Mouse (Mus musculus) macrophage (primary cell): ENCODE measurements around the gene P2rx5. TPM values are rescaled to one million over a fixed set of nuclear protein-coding genes. Genes with fewer than 3 reads are reported as not detected.
A peak's percentile ranks its signal among the peaks of the same experiment; 100 is the strongest.

Experiments used
- H3K27ac ChIP-seq: fragments of 350-480 bp; formaldehyde crosslinking; 2 replicates; pipeline ENCODE4 v1.9.0; 2021
- H3K36me3 ChIP-seq: fragments of 350-480 bp; formaldehyde crosslinking; 2 replicates; pipeline ENCODE4 v1.9.0; 2021; ENCODE audit errors: inconsistent target
- H3K4me3 ChIP-seq: fragments of 350-480 bp; formaldehyde crosslinking; 2 replicates; pipeline ENCODE4 v1.9.0; 2021; ENCODE audit errors: inconsistent target
- H3K79me2 ChIP-seq: fragments of 350-480 bp; formaldehyde crosslinking; 2 replicates; pipeline ENCODE4 v1.9.0; 2021; ENCODE audit errors: inconsistent target
- WGBS: methylation state at CpG from one replicate; pipeline ENCODE4 v1.1.7; 2026; ENCODE audit warnings: inconsistent platforms; ENCODE audit not compliant: missing documents; 5-methylcytosine and 5-hydroxymethylcytosine counted together
- polyA plus RNA-seq: library from polyadenylated mRNA; stranded (reverse); fragments of 250-400 nt; gene quantifications from 3 replicates; pipeline ENCODE4 v1.2.4, GENCODE M21; 2018; ENCODE audit warnings: inconsistent platforms

P2rx5 gene
- polyA plus RNA-seq, 1 experiment from 2014 or later: 0.42 TPM

DNA sequence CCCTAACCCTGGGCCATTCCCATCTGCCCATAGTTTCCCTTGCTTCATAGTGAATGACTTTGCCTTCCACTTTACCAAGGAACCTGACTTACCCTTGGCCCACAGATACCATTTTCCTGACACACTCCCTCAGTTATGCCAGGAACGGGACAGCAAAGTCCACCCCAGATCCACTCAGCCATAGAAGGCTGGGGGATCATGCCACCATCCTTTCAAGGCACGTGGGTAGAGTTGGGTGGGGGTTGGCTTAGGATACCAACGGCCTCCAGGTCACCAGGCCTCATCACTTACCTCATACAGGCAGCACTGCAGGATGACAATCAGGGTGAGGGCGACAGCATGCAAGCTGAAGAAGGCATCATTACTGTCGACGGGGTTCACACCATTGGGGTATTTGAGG is 27.0 kb downstream of the P2rx5 start:
- 97% methylated on average over 6 of the region's 6 CpGs for WGBS
- peaks cover 79% of the 10 kb centered on the region for H3K36me3 ChIP-seq

DNA sequence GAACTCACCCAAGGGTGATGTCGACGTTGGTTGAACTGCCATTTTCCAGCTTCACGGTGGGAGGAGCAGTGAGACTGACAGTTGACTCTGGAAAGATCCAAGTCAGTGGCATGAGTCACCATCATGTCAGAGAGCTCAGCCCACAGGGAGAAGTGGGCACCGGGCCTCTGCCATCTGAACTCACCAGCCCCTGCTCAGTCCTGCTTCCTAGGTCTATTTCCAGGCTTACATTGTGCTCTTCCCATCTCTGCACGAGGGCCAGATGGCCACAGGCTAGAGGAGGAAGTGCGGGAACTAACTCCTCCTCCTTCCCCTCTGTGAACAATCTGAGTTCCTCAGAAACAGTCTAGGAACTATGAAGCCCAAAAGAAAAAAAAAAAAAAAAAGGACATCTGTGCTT is 32.8 kb downstream of the P2rx5 start:
- Histone ChIP-seq H3K36me3 (peaks cover 45% of the 10 kb centered on the region), H3K27ac (peak overlapping the region; percentile 42), H3K4me3 (no peak overlapping the region), H3K79me2 (peaks cover 28% of the 10 kb centered on the region)
- WGBS: 23% methylated on average over 6 of the region's 6 CpGs

More for the DNA sequence above, 27.0 kb downstream of the P2rx5 start:
- Histone ChIP-seq H3K4me3 (no peak overlapping the region), H3K79me2 (no peaks in the 10 kb centered on the region), H3K27ac (no peak overlapping the region)

DNA sequence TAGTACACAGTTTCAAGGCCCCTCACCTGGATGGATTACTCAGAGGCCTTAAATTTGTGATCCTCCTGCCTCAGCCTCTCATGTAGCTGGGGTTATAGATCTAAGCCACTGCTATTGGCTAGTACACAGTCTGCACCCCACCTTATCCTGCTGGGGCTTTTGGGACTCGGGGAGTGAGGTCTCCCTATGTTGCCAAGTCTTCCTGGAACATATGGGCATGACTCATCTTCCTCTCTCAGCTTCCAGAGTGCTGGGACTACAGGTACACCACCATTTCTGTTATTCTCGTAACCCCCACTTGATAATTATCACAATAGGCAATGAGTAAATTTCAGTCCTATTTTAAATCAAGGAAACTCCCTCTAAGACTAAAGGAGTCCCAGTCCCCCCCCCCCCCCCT is 34.2 kb downstream of the P2rx5 start:
- Histone ChIP-seq H3K79me2 (peaks cover 36% of the 10 kb centered on the region), H3K4me3 (no peak overlapping the region), H3K36me3 (peaks cover 31% of the 10 kb centered on the region), H3K27ac (no peak overlapping the region)
- WGBS: 82% methylated on average over 2 of the region's 2 CpGs

DNA sequence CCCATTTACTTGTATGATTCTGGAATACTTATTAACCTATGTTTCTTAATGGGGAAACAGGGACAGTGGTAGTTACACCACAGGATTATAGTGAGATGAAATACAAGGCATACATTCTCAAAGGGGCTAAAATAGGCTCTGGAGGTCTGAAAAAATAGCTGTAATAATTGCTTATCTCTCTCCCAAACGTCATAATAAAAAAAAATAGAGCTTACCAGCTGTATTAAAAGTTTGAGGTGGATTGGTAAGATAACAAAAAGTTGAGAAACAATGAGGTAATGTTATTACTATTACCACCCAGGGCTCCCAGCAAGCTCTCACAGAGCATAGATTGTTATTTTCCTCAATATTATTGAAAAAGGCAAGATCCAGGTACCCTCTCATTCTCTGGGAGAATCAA is 38.0 kb downstream of the P2rx5 start:
- Histone ChIP-seq H3K79me2 (peaks cover 36% of the 10 kb centered on the region), H3K36me3 (no peaks in the 10 kb centered on the region; the same call in 1 of the 2 replicates), H3K4me3 (peak overlapping the region; percentile 94), H3K27ac (peak overlapping the region; percentile 81)
- 22% methylated on average over 1 of the region's 1 CpGs for WGBS

DNA sequence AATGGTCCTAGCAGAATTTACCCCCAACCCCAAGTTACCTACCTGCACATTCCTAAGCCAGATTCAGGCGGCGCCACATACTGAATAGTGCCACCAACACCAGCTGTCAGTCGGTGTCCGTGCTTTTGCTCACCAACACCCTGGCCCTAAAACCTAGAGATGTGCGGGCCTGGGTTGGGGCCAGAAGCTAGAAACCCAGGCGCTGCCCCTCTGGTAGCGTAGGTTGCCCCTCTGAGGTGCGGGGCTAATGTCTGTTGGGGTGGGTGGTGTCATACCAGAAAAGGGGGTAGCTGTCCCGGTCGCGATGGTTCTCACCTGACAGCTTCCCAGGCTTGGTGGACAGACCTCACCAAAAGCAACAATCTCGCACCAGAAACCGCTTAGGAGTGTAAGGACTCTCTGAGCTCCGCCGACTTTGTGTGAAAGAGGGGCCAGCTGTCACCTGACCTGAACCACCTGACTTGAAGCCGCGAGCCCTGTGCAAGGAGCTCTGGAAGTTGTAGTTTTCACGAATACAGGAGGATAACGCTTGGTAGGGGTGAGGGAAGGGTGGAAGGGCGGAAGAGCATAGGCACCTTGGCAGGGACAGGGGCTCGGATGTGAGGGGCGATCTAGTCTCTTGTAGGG is 38.5 kb downstream of the P2rx5 start, which contains the start of gene Ctns:
Ctns (minus strand) TSS at position 440 of the 627 bp plus-strand sequence.
- no peaks in the 10 kb centered on the region; the same call in 1 of the 2 replicates for H3K36me3 ChIP-seq
- H3K27ac ChIP-seq: peak within 1 kb of the TSS; percentile 81
- WGBS: 1% methylated on average over 22 of the region's 22 CpGs
- peaks cover 36% of the 10 kb centered on the region for H3K79me2 ChIP-seq
- H3K4me3 ChIP-seq: peak within 1 kb of the TSS; percentile 94

DNA sequence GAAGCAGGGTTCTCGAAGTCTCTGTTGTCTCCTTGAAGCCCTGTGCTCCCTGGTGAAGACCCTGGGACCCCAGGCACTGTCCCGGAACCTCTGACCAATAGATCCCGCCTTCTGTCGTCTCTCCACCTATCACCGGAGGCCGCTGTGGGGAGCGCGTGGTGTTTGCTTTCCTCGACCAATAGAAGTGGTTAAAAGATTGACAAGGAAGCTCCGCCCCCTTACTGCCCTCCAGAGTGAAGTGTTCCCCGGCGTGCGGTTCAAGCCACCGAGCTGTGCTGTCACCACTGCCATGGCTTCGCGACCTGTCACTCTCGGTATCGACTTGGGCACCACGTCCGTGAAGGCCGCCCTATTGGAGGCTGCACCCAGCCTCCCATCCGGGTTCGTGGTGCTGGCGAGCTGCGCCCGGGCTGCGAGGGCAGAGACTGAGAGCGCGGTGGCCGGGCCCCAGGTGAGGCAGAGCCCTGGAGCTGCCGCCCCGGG is 39.0 kb downstream of the P2rx5 start, which contains the start of gene Shpk:
Shpk (plus strand) TSS at position 231 of the 483 bp plus-strand sequence.
- H3K27ac ChIP-seq: peak within 1 kb of the TSS; percentile 81

DNA sequence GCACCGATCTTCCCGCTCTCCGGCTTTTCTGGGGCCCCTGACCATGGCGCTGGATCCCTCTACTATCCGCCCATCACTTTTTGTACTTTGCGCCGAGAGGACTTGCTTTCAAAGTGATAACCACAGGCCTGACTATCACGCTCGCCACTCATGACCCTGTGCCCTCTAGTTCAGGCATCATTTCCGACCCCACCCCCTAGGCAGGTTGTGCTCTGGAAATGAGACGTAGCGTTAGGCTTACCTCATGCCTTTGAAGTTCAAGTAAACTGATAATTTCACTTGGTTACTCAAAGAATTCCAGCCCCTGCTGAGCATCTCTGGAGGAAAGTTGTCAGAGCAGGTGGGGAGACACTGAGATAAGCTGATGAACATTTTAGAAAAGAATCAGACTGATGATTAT is 39.7 kb downstream of the P2rx5 start:
- H3K27ac ChIP-seq: no peak overlapping the region
- WGBS: 4% methylated on average over 12 of the region's 12 CpGs
- H3K4me3 ChIP-seq: peak overlapping the region; percentile 94
- H3K79me2 ChIP-seq: peaks cover 36% of the 10 kb centered on the region
- no peaks in the 10 kb centered on the region; the same call in 1 of the 2 replicates for H3K36me3 ChIP-seq

More for the DNA sequence above, 39.0 kb downstream of the P2rx5 start, which contains the start of gene Shpk:
- under 1% methylated on average over 29 of the region's 32 CpGs for WGBS
- Histone ChIP-seq H3K79me2 (peaks cover 36% of the 10 kb centered on the region), H3K4me3 (peak within 1 kb of the TSS; percentile 94), H3K36me3 (no peaks in the 10 kb centered on the region; the same call in 1 of the 2 replicates)

DNA sequence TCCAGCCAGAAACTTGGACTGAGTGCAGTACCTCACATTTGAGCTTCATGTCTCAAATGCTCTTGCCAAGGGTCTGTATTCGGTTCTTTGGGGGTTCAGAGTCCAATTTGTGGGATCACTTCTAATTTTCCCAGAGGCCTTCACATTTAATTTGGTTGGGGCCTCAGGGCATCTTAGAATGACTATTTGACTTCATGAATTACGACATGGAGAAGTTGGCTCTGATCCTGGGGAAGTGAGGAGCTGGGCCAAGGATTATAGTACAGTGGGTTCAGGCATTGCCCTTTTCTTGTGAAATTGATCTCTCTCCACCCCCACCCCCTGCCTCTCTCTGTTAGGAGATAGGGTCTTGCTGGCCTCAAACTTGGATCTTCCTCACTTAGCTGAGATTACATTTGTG is 40.8 kb downstream of the P2rx5 start:
- Histone ChIP-seq H3K4me3 (no peak overlapping the region), H3K27ac (no peak overlapping the region), H3K79me2 (peaks cover 26% of the 10 kb centered on the region), H3K36me3 (no peaks in the 10 kb centered on the region; the same call in 1 of the 2 replicates)
- 82% methylated on average over 2 of the region's 2 CpGs for WGBS

DNA sequence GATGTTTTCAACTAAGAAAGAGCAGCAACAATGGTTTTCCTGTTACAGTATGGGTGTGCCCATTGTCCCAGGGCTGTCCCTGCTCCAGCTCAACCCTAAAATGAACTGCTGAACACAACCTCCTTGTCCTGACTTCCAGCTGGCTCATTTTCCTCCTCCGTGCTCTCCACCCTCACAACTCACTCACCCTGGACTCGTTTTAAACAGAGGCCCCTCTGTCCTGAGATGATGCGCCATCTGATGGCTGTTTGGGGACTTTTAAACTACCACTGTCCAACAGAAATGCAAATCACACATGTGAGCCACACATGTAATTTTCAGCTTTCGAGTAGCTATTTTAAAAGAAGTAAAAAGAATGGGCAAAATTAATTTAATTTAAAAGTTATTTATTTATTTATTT is 41.4 kb downstream of the P2rx5 start:
- H3K4me3 ChIP-seq: no peak overlapping the region
- 62% methylated on average over 4 of the region's 4 CpGs for WGBS
- H3K27ac ChIP-seq: no peak overlapping the region
- no peaks in the 10 kb centered on the region for H3K36me3 ChIP-seq
- H3K79me2 ChIP-seq: peaks cover 22% of the 10 kb centered on the region

DNA sequence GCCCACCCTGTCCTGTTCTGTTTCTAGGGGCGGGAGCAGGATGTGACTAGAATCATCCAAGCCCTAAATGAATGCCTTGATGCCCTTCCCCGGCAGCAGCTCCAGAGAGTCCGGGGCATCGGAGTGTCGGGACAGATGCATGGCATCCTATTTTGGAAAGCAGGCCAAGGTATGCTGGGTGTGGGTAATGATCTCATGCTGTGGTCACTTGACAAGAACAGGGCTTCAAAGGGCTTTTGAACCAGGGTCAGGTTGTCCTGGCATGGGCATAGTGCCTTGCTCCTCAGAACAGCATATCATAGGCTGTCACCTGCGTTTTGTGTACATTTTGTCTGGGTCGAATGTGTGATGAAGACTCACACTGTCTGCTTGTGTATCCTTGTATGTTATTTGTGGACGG is 43.7 kb downstream of the P2rx5 start:
- Histone ChIP-seq H3K36me3 (no peaks in the 10 kb centered on the region), H3K79me2 (no peaks in the 10 kb centered on the region), H3K4me3 (no peak overlapping the region), H3K27ac (no peak overlapping the region)
- 93% methylated on average over 8 of the region's 8 CpGs for WGBS

DNA sequence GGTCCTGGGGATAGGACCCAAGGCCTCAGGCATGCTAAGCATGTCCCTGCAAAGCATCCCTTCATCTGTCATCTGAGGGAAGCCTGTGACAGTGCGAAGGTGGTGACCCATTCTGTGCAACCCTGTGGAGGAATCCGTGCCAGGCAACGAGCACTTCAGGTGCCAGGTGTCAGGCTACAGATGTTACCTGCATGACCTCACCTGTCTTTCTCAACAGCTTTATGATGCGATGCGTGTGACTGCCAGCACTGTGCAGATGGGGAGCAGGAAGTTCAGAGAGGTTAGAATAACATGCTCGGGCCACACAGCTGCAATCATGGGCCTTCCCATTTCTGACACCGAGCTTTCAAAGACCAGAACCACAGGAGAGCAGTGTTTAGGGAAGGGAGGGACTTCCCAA is 45.0 kb downstream of the P2rx5 start:
- no peak overlapping the region for H3K27ac ChIP-seq
- no peaks in the 10 kb centered on the region for H3K79me2 ChIP-seq
- H3K36me3 ChIP-seq: no peaks in the 10 kb centered on the region
- H3K4me3 ChIP-seq: no peak overlapping the region
- WGBS: 87% methylated on average over 7 of the region's 7 CpGs

DNA sequence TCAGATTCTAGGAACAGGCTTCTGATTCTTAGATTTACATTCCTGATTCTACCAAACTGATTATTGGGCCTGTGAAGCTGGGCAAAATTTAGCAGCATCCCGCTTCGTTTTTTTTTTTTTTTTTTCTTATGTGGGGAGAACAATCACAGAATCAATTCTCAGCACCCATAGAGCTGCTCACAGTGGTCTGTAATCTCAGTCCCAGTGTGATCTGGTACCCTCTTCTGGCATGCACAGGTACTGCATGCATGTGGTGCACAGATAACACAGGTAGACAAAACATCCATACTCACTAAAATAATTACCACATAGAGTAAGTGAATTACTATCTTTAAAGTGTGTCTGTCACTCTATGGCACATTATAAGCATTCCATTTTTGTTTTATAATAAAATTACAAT is 47.4 kb downstream of the P2rx5 start:
- WGBS: no CpG with 5 or more reads among the region's 2 CpGs
- no peak overlapping the region for H3K4me3 ChIP-seq
- no peaks in the 10 kb centered on the region for H3K79me2 ChIP-seq
- no peak overlapping the region for H3K27ac ChIP-seq
- no peaks in the 10 kb centered on the region for H3K36me3 ChIP-seq

DNA sequence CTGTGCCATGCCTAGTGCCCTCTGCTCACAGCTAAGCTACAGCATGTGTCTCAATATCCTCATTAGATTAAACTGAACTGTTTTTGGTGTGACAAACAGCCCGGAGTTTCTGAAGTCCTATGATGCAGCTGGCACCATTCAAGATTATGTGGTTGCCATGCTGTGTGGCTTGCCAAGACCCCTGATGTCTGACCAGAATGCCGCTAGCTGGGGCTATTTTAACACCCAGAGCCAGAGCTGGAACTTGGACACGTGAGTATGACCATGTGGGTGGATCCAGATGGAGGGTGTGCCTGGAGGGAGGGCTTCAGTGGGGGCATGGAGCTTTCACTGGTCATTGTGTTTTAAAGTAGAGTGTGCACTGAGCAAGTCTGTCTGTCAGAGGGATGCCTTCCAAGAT is 53.7 kb downstream of the P2rx5 start:
- Histone ChIP-seq H3K36me3 (no peaks in the 10 kb centered on the region), H3K4me3 (no peak overlapping the region), H3K27ac (no peak overlapping the region), H3K79me2 (no peaks in the 10 kb centered on the region)
- 91% methylated on average over 3 of the region's 3 CpGs for WGBS

DNA sequence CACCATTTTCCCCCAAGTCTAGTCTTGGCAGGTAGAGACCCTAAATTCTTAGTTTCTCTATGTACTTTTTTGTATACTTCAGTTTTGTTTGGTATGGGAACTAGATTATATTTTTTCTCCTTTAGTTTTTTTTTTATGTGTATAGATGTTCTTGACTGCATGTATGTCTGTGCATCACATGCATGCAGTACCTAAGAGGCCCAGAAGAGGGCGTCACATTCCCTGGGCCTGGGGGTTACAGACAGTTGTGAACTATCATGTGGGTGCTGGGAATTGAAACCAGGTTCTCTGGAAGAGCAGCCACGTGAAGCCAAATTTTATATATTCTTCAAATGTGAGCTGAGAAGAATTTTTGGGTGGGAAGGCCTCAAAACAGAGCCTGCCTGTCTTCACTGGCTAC is 59.5 kb downstream of the P2rx5 start:
- Histone ChIP-seq H3K4me3 (no peak overlapping the region), H3K36me3 (no peaks in the 10 kb centered on the region), H3K27ac (no peak overlapping the region), H3K79me2 (no peaks in the 10 kb centered on the region)
- WGBS: 88% methylated on average over 2 of the region's 2 CpGs

DNA sequence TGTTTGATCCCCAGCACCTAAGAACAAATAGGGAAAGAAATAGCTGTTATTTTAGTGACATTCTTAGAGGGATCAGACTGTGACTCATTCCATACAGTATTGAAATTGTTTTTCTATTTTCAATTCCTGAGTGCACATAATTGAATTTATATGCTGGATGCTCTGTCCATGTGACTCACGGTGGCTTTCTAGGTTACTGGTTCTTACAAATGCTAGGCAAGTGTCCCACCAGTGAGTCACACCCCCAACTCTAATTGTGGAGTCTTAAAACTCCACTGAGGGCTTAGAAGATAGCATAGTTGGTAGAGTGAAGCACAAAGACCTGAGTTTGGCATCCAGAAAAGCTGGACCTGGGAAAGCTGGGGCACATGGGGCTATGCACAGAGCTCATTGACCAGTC is 60.4 kb downstream of the P2rx5 start:
- H3K4me3 ChIP-seq: no peak overlapping the region
- no peaks in the 10 kb centered on the region for H3K36me3 ChIP-seq
- H3K27ac ChIP-seq: no peak overlapping the region
- no peaks in the 10 kb centered on the region for H3K79me2 ChIP-seq
- 100% methylated on average over 1 of the region's 1 CpGs for WGBS
